Mouse (Mus musculus): ENCODE data around the gene Cldn9.

DNA sequence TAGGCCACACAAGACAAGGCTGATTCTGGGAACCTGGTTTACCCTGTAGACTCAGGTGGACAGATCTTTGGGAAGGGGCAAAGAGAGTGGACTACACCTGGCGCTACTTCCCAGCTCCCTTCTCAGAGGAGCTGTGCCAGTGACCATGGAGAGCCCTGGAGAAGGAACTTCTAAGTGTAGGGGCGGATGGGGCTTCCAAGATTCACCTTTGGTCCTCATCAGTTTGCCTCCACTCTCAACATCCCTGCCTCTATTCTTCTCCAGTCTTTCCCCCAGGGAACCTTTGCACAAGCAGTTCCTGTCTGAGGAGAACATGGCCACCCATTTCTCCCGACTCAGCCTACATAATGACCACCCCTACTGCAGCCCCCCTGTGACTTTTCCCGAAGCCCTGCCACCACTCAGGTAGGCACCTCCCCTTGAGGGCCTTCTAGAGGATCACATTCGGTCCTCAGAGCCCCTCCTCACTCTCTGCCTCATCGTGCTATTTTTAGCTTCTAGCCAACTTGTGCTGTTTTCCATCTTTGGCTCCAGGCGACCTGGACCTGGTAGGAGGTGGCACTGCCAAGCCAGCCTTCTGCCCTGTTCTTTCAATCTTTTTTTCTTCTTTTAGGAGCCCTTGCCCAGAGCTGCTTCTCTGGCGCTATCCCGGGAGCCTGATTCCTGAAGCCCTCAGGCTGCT, 9.4 kb downstream of the Cldn9 start:
- no peak for TF ChIP-seq CTCF (IDR thresholded peaks at IDR 0.05)
- peak; percentile 38; the same call in 1 of the 2 replicates for TF ChIP-seq POLR2A (IDR thresholded peaks at IDR 0.05; ENCODE audit: insufficient read depth, low read depth, low read length)
- TF ChIP-seq EP300 (IDR thresholded peaks at IDR 0.05; ENCODE audit: insufficient read depth, low read depth, low read length), result no peak

Data from heart, adult 2 months (tissue).